Mouse (Mus musculus): ENCODE measurements at regions not wholly inside any gene's neighbourhood (a gene's known extent, or its start where the extent isn't known, plus 50 kb on each side); places are given as distances from the start of the nearest gene placed in this dataset.

GRCm38 (mm10) chr12:106732108-106732857, 722.3 kb downstream of the Vrk1 start:
- DNase-seq, result no peak

GRCm38 (mm10) chr12:106748765-106749164, 738.7 kb downstream of the Vrk1 start:
- no peak for DNase-seq

- DNase-seq, result no peak
Measured at GRCm38 (mm10) chr12:106763552-106763951, 724.9 kb upstream of the 3110018I06Rik start.

GRCm38 (mm10) chr12:106764516-106764915, 723.9 kb upstream of the 3110018I06Rik start:
- DNase-seq, result no peak

- DNase-seq, result no peak
Measured at GRCm38 (mm10) chr12:106773536-106773935, 714.9 kb upstream of the 3110018I06Rik start.

GRCm38 (mm10) chr12:106796596-106796995, 691.8 kb upstream of the 3110018I06Rik start:
- no peak for DNase-seq

GRCm38 (mm10) chr12:106819736-106820135, 668.7 kb upstream of the 3110018I06Rik start:
- no peak for DNase-seq

GRCm38 (mm10) chr12:106822311-106822710, 666.1 kb upstream of the 3110018I06Rik start:
- no peak for DNase-seq

GRCm38 (mm10) chr12:106828542-106828941, 659.9 kb upstream of the 3110018I06Rik start:
- no peak for DNase-seq

- no peak for DNase-seq
Measured at GRCm38 (mm10) chr12:106829323-106829722, 659.1 kb upstream of the 3110018I06Rik start.

GRCm38 (mm10) chr12:106835241-106835640, 653.2 kb upstream of the 3110018I06Rik start:
- DNase-seq, result no peak

- no peak for DNase-seq
Measured at GRCm38 (mm10) chr12:106839618-106840017, 648.8 kb upstream of the 3110018I06Rik start.

- no peak for DNase-seq
Measured at GRCm38 (mm10) chr12:106840150-106840651, 648.2 kb upstream of the 3110018I06Rik start.

- no peak for DNase-seq
Measured at GRCm38 (mm10) chr12:106841996-106842395, 646.4 kb upstream of the 3110018I06Rik start.

- no peak for DNase-seq
Measured at GRCm38 (mm10) chr12:106842396-106842795, 646.0 kb upstream of the 3110018I06Rik start.

GRCm38 (mm10) chr12:106851666-106852065, 636.8 kb upstream of the 3110018I06Rik start:
- DNase-seq, result no peak

GRCm38 (mm10) chr12:106852736-106853135, 635.7 kb upstream of the 3110018I06Rik start:
- DNase-seq, result no peak

GRCm38 (mm10) chr12:106853711-106854240, 634.7 kb upstream of the 3110018I06Rik start:
- DNase-seq, result no peak

GRCm38 (mm10) chr12:106855520-106855919, 632.9 kb upstream of the 3110018I06Rik start:
- DNase-seq, result no peak

- no peak for DNase-seq
Measured at GRCm38 (mm10) chr12:106861638-106862037, 626.8 kb upstream of the 3110018I06Rik start.

- DNase-seq, result no peak
Measured at GRCm38 (mm10) chr12:106864076-106864475, 624.4 kb upstream of the 3110018I06Rik start.

GRCm38 (mm10) chr12:106868036-106868435, 620.4 kb upstream of the 3110018I06Rik start:
- no peak for DNase-seq

GRCm38 (mm10) chr12:106871481-106871880, 617.0 kb upstream of the 3110018I06Rik start:
- DNase-seq, result no peak

Data from heart, adult 18-20 months (tissue).